Mouse (Mus musculus) adipose tissue, adult 10 weeks (tissue): ENCODE results near the gene Fap. TPM values are rescaled to one million over a fixed set of nuclear protein-coding genes. Genes with fewer than 3 reads are reported as not detected.

Source experiments
- polyA plus RNA-seq: library from polyadenylated mRNA; stranded (reverse); fragments of 350-450 nt; fragmentation: Illumina TruSeq; extraction: RNeasy Lipid Tissue Mini Kit (QIAGEN cat#74804); gene quantifications from one replicate; pipeline ENCODE4 v1.2.3, GENCODE M21; 2014; ENCODE audit warnings: low read depth, low replicate concordance

Gene Fap
- 4.1 TPM for polyA plus RNA-seq

DNA sequence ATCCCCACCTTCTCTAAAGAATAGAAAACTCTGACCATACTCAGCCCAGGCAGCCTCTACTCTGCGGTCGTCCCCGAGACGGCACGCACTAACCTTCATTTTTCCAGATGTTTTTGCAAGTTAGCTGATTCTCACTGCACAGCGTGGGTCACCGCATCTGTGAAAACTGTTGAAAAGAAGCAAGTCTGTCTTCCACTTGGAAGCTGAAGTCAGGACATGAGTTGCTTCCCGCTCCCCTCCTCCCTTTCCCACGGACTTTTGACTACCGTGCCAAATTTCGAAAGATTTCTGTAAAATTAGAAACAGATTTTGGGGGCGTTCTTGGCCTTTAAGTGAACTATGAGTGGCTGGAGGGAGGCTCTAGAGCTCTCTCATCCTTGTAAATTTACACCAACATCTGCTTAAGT lies at the start of gene Fap:
Gene Fap, minus strand, starts transcription at position 323 of the 407 bp plus-strand sequence.

DNA sequence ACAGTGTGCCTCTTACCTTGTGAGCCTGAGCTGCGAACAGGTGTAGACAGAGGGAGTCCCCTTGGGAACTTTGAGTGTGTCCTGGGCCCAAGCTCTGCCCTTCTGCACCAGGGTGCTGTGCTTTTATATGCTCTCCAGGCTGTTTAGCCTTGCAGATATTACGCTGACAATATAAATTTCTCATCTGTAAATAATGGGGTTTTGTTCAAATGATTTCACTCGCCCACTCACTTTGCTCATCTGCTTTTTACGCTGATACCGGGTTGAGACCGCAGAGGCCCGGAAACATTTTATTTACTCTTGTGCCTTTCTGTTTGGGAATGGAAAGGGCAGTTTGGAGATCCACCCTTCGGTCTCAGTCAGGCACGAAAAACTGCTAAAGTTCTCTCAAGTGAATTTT lies 90.3 kb downstream of the Fap start, which contains the start of gene Gcg:
Gene Gcg, minus strand, starts transcription at position 101 of the 400 bp plus-strand sequence.

Other genes starting within 250 kb of the Fap start
- gene Dpp4, start 161.8 kb downstream of the Fap start, polyA plus RNA-seq = 41.4 TPM
- gene Gcg, start 90.4 kb downstream of the Fap start, polyA plus RNA-seq = not detected
- gene Ifih1, start 72.2 kb upstream of the Fap start, polyA plus RNA-seq = 7.7 TPM
- gene Gca, start 90.2 kb upstream of the Fap start, polyA plus RNA-seq = 14.0 TPM